Mouse (Mus musculus): Measurements from ENCODE around the gene Ahsg. TPM values are rescaled to one million over a fixed set of nuclear protein-coding genes. Genes with fewer than 3 reads are reported as not detected.
"Not testable (repeated sequence)": the region's sequence is repeated elsewhere in the genome, so short reads cannot be mapped to it uniquely, and the experiment has no call there.

The Ahsg gene
- total RNA-seq, 2 experiments from 2014 or later: not detected

DNA sequence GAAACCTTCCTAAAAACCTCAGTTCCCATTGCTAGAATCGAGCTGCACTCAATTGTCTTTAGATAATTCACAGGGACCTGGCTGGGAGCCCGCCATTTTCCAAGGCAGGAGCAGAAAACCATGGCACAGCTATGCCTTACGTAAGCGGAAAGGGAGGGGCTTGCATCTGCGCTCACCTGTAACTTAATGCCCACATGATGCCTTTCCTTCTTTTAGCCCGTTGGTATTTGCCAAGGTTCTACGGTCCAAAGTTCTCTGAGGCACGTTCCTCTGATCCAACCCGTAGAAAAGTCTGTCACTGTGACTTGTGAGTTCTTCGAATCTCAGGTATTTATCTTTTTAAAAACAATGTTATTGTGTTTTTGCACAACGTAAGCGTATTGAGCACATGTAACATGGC lies 46.6 kb downstream of the Ahsg start:
- no peak for ATAC-seq (replicated peaks; ENCODE audit: poor library complexity)

DNA sequence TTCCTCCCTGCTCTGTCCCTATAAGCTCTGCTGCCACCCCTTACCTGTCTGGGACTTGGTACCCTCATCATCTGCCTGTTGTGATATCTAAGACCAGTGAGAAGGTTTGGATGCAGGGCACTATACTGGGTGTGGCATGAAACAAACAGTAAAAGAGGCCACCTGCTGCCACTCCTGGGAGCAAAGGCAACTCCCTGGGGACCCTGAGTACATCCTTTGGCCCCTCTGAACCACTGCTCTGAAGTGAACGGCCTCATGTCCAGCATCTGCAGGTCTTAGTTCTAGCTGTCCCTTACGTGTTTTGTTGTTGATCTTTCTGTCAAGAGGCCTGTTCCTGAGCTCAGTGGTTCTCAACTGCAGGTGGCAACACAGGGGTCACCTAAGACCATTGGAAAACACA lies 47.5 kb downstream of the Ahsg start:
- no peak for ATAC-seq (replicated peaks; ENCODE audit: poor library complexity)

GRCm38 (mm10) chr16:22939120-22939695 lies 48.1 kb downstream of the Ahsg start:
- ATAC-seq (replicated peaks; ENCODE audit: poor library complexity): no peak

- ATAC-seq (replicated peaks; ENCODE audit: poor library complexity): not testable (repeated sequence)
Observed at GRCm38 (mm10) chr16:22941825-22942476, 50.9 kb downstream of the Ahsg start.

GRCm38 (mm10) chr16:22947371-22947770 lies 56.3 kb downstream of the Ahsg start:
- no peak for ATAC-seq (replicated peaks; ENCODE audit: poor library complexity)

Other genes starting within 250 kb of the Ahsg start
- 13.5 and 18.8 TPM in 2 replicates for gene Dgkg, start 234.1 kb upstream of the Ahsg start, total RNA-seq (2015)
- 13.9 and 14.0 TPM in 2 replicates for gene Dgkg, start 234.1 kb upstream of the Ahsg start, total RNA-seq (2017)
- gene Crygs, start 79.7 kb upstream of the Ahsg start, total RNA-seq (2015): not detected in 2 replicates
- not detected in 2 replicates for gene Crygs, start 79.7 kb upstream of the Ahsg start, total RNA-seq (2017)
- 20.2 and 21.6 TPM in 2 replicates for gene Tbccd1, start 33.6 kb upstream of the Ahsg start, total RNA-seq (2015)
- 27.7 and 29.8 TPM in 2 replicates for gene Tbccd1, start 33.6 kb upstream of the Ahsg start, total RNA-seq (2017)
- gene Dnajb11, start 33.4 kb upstream of the Ahsg start, total RNA-seq (2015): 86.1 and 89.8 TPM in 2 replicates
- gene Dnajb11, start 33.4 kb upstream of the Ahsg start, total RNA-seq (2017): 186 and 206 TPM in 2 replicates
- not detected in 2 replicates for gene Fetub, start 27.1 kb downstream of the Ahsg start, total RNA-seq (2015)
- not detected in 2 replicates for gene Fetub, start 27.1 kb downstream of the Ahsg start, total RNA-seq (2017)
- gene Hrg, start 59.8 kb downstream of the Ahsg start, total RNA-seq (2015): not detected in 2 replicates
- not detected in 2 replicates for gene Hrg, start 59.8 kb downstream of the Ahsg start, total RNA-seq (2017)
- not detected in 2 replicates for gene Kng2, start 138.2 kb downstream of the Ahsg start, total RNA-seq (2015)
- not detected in 2 replicates for gene Kng2, start 138.2 kb downstream of the Ahsg start, total RNA-seq (2017)
- gene Kng1, start 166.6 kb downstream of the Ahsg start, total RNA-seq (2015): not detected in 2 replicates
- gene Kng1, start 166.6 kb downstream of the Ahsg start, total RNA-seq (2017): not detected in 2 replicates
- gene Eif4a2, start 216.2 kb downstream of the Ahsg start, total RNA-seq (2015): 378 and 464 TPM in 2 replicates
- gene Eif4a2, start 216.2 kb downstream of the Ahsg start, total RNA-seq (2017): 592 and 744 TPM in 2 replicates
- 195 and 224 TPM in 2 replicates for gene Rfc4, start 236.5 kb downstream of the Ahsg start, total RNA-seq (2015)
- gene Rfc4, start 236.5 kb downstream of the Ahsg start, total RNA-seq (2017): 72.3 and 90.3 TPM in 2 replicates